Mouse (Mus musculus) mouse embryonic stem cell (cell line): ENCODE results near the gene 4921511M17Rik.
"Not testable (repeated sequence)": the region's sequence is repeated elsewhere in the genome, so short reads cannot be mapped to it uniquely, and the experiment has no call there.

Source experiments
- in situ Hi-C, 2 experiments: fragments of 300-500 bp; cut with MboI; formaldehyde crosslinking; loops; 1 replicate in 1 of 2; 3 replicates in 1 of 2; pipeline ENCODE4 v1.14.3; 2019 to 2020; ENCODE audit warnings: low sequenced_read_pairs in 2 of 2, low pct_unique_long_range_greater_than_20kb in 1 of 2, mixed read lengths in 1 of 2; ENCODE audit not compliant: unreplicated experiment in 1 of 2

Gene 4921511M17Rik

DNA sequence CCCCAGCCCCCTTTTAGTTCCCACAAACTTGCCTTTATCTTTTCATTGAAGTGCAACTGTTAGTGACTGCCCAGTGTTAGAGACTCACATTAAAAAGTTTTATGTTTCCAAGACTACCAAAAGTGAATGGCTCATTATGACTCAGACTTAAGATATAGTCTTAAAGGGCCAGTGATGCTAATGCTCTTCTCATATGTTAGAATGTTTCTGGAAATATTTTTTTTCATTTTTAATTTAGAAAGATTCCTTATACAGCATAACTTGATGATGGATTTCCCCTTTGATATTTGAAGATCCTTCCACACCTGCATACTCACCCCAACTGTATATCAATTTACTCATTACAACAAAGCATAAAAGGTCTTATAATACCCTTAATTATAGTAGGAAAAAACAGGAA lies at the start of gene 4921511M17Rik:
Gene 4921511M17Rik (minus strand): TSS at position 101 of the 400 bp plus-strand sequence.
- in situ Hi-C loops = not testable (repeated sequence)

DNA sequence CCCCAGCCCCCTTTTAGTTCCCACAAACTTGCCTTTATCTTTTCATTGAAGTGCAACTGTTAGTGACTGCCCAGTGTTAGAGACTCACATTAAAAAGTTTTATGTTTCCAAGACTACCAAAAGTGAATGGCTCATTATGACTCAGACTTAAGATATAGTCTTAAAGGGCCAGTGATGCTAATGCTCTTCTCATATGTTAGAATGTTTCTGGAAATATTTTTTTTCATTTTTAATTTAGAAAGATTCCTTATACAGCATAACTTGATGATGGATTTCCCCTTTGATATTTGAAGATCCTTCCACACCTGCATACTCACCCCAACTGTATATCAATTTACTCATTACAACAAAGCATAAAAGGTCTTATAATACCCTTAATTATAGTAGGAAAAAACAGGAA lies 21.3 kb upstream of the 4921511M17Rik start, which contains the start of gene Gm10057:
Gene Gm10057 (minus strand): TSS at position 101 of the 400 bp plus-strand sequence.
- in situ Hi-C loops = not testable (repeated sequence)

DNA sequence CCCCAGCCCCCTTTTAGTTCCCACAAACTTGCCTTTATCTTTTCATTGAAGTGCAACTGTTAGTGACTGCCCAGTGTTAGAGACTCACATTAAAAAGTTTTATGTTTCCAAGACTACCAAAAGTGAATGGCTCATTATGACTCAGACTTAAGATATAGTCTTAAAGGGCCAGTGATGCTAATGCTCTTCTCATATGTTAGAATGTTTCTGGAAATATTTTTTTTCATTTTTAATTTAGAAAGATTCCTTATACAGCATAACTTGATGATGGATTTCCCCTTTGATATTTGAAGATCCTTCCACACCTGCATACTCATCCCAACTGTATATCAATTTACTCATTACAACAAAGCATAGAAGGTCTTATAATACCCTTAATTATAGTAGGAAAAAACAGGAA lies 21.1 kb downstream of the 4921511M17Rik start, which contains the start of gene Samt1:
Gene Samt1 (minus strand): TSS at position 101 of the 400 bp plus-strand sequence.
- in situ Hi-C loops = not testable (repeated sequence)

DNA sequence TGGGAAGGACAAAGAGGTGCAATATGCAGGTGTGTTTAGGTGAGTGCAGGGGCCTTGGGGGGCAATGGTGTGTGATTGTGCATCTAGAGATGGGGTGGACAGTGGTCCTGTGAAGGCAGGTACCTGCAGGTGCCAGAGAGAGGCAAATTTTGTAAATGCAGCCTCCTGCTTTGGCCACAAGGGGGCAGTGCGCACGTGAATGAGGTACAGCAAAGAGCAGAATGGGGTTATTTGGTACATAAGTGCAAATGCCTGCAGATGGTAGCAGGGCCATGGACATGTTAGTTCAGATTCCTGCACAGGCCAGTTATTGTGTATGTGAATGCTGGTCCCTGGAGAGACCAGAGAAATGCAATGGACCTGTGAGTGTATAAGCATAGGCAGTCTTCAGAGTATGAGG lies 56.7 kb downstream of the 4921511M17Rik start:
- in situ Hi-C loops = not testable (repeated sequence)

DNA sequence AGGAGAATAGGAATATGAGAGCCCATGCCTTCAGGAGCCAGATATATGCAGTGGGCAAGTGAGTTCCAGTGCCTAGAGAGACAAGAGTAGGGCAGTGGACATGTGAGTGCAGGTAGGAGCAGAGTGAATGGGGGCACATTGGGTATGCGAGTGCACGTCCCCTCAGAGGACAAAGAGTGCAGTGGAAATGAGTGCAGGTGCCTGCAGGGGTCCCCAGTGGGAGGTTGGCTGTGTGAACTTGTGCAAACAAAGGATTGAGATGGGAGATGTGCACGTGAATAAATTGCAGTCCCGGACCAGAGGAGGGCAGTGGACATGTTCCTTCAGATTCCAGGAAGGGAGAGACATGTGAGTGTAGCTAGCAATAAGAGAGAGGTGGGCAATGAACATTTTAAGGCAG lies 57.2 kb downstream of the 4921511M17Rik start:
- in situ Hi-C loops = not testable (repeated sequence)

DNA sequence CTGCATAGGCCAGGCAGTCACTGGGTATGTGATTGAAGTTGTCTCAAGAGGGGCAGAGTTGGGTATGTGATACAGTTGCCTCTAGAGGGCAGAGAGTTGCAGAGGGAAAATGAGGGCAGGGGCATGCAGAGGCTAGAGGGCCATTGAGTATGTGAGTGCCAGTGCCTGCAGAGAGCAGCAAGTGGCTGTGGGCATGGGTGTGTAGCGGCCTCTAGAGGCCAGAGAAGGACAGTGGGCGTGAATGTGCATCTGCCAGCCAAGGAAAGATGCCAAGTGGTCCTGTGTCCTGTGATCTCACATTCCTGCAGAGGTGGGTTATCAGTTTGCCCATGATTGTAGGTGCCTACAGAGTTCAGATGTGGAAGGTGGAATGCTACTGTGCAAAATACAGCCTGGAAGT lies 59.2 kb downstream of the 4921511M17Rik start:
- in situ Hi-C loops = no loop called here
